Mouse (Mus musculus) spleen, adult 2 months (tissue): ENCODE data around the gene Nxn.

ENCODE experiments used
- CTCF ChIP-seq: fragments of 200-500 bp; IDR thresholded peaks from 2 replicates; pipeline ENCODE4 v1.5.1; 2011; ENCODE audit warnings: mild to moderate bottlenecking, inconsistent platforms; ENCODE audit not compliant: insufficient read depth, insufficient read length, insufficient replicate concordance; ENCODE audit errors: extremely low read depth
- POLR2A ChIP-seq: fragments of 200-500 bp; IDR thresholded peaks from 2 replicates; pipeline ENCODE4 v1.6.1; 2011; ENCODE audit warnings: low read depth, low read length, inconsistent platforms

DNA sequence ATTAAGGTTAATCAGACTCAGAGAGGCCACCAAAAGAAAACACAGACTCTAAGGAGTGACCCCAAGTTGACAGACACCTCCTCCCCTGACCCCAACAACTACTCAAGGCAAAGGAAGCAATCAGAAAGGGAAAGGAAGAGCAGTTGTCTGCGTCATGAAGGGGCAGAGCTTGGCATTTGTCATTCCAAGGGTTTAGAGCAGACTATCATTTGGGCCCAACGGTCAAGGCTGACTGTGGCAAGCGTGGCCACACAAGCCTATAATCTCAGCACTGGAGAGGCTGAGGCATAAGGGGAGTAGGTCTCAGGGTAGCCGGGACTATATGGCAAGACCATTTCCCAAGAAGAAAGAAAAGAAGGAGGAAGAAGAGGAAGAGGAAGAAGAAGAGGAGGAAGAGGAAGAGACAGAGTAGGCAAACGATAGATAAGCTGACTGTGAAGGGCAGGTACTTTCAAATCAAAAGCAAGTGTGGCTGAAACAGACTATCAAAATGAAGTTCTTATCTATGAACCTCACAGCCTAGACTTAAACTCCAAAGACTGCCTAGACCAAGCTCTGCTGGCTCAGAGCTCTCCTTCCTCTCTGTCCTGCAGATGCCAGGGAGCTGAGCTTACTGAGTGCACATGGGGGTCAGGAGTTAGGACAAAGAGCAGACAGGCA, 83.0 kb downstream of the Nxn start:
- TF ChIP-seq CTCF (no peak), POLR2A (no peak)
